ENCODE assay signal across 7 mouse cellular contexts in genomic region chr14:52018248-52019050, GRCm38 (mm10). TPM values are rescaled to one million over a fixed set of nuclear protein-coding genes. Genes with fewer than 3 reads are reported as not detected.
DNase-seq lines count a peak whose midpoint lies in the region; ATAC-seq and TF ChIP-seq lines count a peak whose summit lies in the region.

No protein-coding gene starts in this region.

- no peak for DNase-seq in testis, postnatal 14 days (ENCODE audit: low spot score)
- no peak for DNase-seq in limb, embryonic 14.5 days (ENCODE audit: low spot score)
- no peak for DNase-seq in spleen, adult 18-20 months
- DNase-seq in layer of hippocampus, adult 11-12 months (ENCODE audit: low spot score), result no peak
- DNase-seq in embryo, embryonic 9.5 days (ENCODE audit: extremely low spot score), result no peak

- H3K27ac ChIP-seq in testis, adult 2 months (ENCODE audit: control insufficient read depth, insufficient read depth, low read depth, low read length), result no peak overlapping the region
- peak overlapping the region; percentile 99 for H3K27ac ChIP-seq in forebrain, embryonic 12.5 days
- peak overlapping the region; percentile 99 for H3K27ac ChIP-seq in limb, embryonic 14.5 days (replicated peaks; ENCODE audit: low read depth, low read length)

- H3K36me3 ChIP-seq in testis, adult 2 months (ENCODE audit: control insufficient read depth, insufficient read depth, low read length), result no peaks in the 10 kb centered on the region
- H3K36me3 ChIP-seq in forebrain, embryonic 12.5 days (replicated peaks), result no peaks in the 10 kb centered on the region
- no peaks in the 10 kb centered on the region for H3K36me3 ChIP-seq in limb, embryonic 14.5 days (ENCODE audit: control insufficient read depth, insufficient read depth, low read length)

- 84% methylated on average over 14 of the region's 15 CpGs for WGBS in forebrain, embryonic 12.5 days
- 90% methylated on average over 15 of the region's 15 CpGs for WGBS in limb, embryonic 14.5 days

- TF ChIP-seq POLR2A in testis, adult 2 months (IDR thresholded peaks at IDR 0.05; ENCODE audit: control insufficient read depth, low read depth, low read length), result no peak
- TF ChIP-seq POLR2A in limb, embryonic 14.5 days (IDR thresholded peaks at IDR 0.05; ENCODE audit: borderline replicate concordance, extremely low read depth, insufficient read depth, insufficient read length), result no peak

- H3K4me2 ChIP-seq in forebrain, embryonic 12.5 days, result peak overlapping the region; percentile 72
- peak overlapping the region; percentile 64 for H3K4me2 ChIP-seq in limb, embryonic 14.5 days (replicated peaks; ENCODE audit: low read depth, low read length, severe bottlenecking)

- no peaks in the 10 kb centered on the region for H3K27me3 ChIP-seq in testis, adult 2 months (ENCODE audit: control insufficient read depth, insufficient read depth, low read length)
- no peaks in the 10 kb centered on the region for H3K27me3 ChIP-seq in forebrain, embryonic 12.5 days
- no peaks in the 10 kb centered on the region for H3K27me3 ChIP-seq in limb, embryonic 14.5 days (ENCODE audit: control insufficient read depth, insufficient read depth, low read length)

- H3K4me1 ChIP-seq in testis, adult 2 months (ENCODE audit: control insufficient read depth, insufficient read depth, low read length), result peaks cover 11% of the 10 kb centered on the region
- peaks cover 67% of the 10 kb centered on the region for H3K4me1 ChIP-seq in forebrain, embryonic 12.5 days
- peaks cover 36% of the 10 kb centered on the region for H3K4me1 ChIP-seq in limb, embryonic 14.5 days (ENCODE audit: control insufficient read depth, insufficient read depth, low read length)

- peak overlapping the region; percentile 88 for H3K9ac ChIP-seq in forebrain, embryonic 12.5 days
- H3K9ac ChIP-seq in limb, embryonic 14.5 days (ENCODE audit: low read depth, low read length, severe bottlenecking), result peak overlapping the region; percentile 83

- no peak for TF ChIP-seq CTCF in testis, adult 2 months (IDR thresholded peaks at IDR 0.05; ENCODE audit: control insufficient read depth, insufficient read depth, insufficient replicate concordance, low read depth, low read length)

- H3K9me3 ChIP-seq in forebrain, embryonic 12.5 days, result no peaks in the 10 kb centered on the region
- H3K9me3 ChIP-seq in limb, embryonic 14.5 days (ENCODE audit: control insufficient read depth, low read length), result no peaks in the 10 kb centered on the region

- ATAC-seq in forebrain, embryonic 12.5 days (ENCODE audit: low FRiP score), result no peak
- no peak for ATAC-seq in limb, embryonic 14.5 days (ENCODE audit: low FRiP score, low read depth)

- peak overlapping the region; percentile 82 for H3K4me3 ChIP-seq in testis, adult 2 months (ENCODE audit: control insufficient read depth, low read depth, low read length)
- H3K4me3 ChIP-seq in forebrain, embryonic 12.5 days (replicated peaks), result peak overlapping the region; percentile 58
- peak overlapping the region; percentile 50 for H3K4me3 ChIP-seq in limb, embryonic 14.5 days (replicated peaks; ENCODE audit: low read length)

RNA-seq across cellular contexts. Expression of gene Zfp219, which starts 2.1 kb away (rescaled TPM):
- polyA plus RNA-seq in testis, adult 2 months (2012; rRNA removed), result 161 and 174 TPM in 2 replicates
- polyA plus RNA-seq in forebrain, embryonic 12.5 days (2016; fragmentation: Nextera tagmentation; extraction: Ambion mirVana), result 97.1 and 101 TPM in 2 replicates
- 89.4 and 126 TPM in 2 replicates for polyA plus RNA-seq in limb, embryonic 14.5 days (2012; rRNA removed)
- polyA plus RNA-seq in limb, embryonic 14.5 days (2014; fragmentation: Nextera tagmentation; extraction: Ambion mirVana), result 30.3 and 37.5 TPM in 2 replicates

RNA-seq across cellular contexts. Expression of gene Tmem253, which starts 3.0 kb away (rescaled TPM):
- polyA plus RNA-seq in testis, adult 2 months (2012; rRNA removed), result 2.0 and 2.1 TPM in 2 replicates
- polyA plus RNA-seq in forebrain, embryonic 12.5 days (2016; fragmentation: Nextera tagmentation; extraction: Ambion mirVana), result 1.1 TPM in 2 replicates
- 0.99 and 1.3 TPM in 2 replicates for polyA plus RNA-seq in limb, embryonic 14.5 days (2012; rRNA removed)
- polyA plus RNA-seq in limb, embryonic 14.5 days (2014; fragmentation: Nextera tagmentation; extraction: Ambion mirVana), result 0.28 and 0.81 TPM in 2 replicates

RNA-seq across cellular contexts. Expression of gene Olfr221, which starts 23.8 kb away (rescaled TPM):
- polyA plus RNA-seq in testis, adult 2 months (2012; rRNA removed), result 0.45 and 0.53 TPM in 2 replicates
- not detected in 2 replicates for polyA plus RNA-seq in forebrain, embryonic 12.5 days (2016; fragmentation: Nextera tagmentation; extraction: Ambion mirVana)
- polyA plus RNA-seq in limb, embryonic 14.5 days (2012; rRNA removed), result not detected in 2 replicates
- not detected in 2 replicates for polyA plus RNA-seq in limb, embryonic 14.5 days (2014; fragmentation: Nextera tagmentation; extraction: Ambion mirVana)

RNA-seq across cellular contexts. Expression of gene Arhgef40, which starts 33.9 kb away (rescaled TPM):
- polyA plus RNA-seq in testis, adult 2 months (2012; rRNA removed), result 5.6 and 6.6 TPM in 2 replicates
- 116 and 117 TPM in 2 replicates for polyA plus RNA-seq in forebrain, embryonic 12.5 days (2016; fragmentation: Nextera tagmentation; extraction: Ambion mirVana)
- 220 and 277 TPM in 2 replicates for polyA plus RNA-seq in limb, embryonic 14.5 days (2012; rRNA removed)
- polyA plus RNA-seq in limb, embryonic 14.5 days (2014; fragmentation: Nextera tagmentation; extraction: Ambion mirVana), result 143 and 160 TPM in 2 replicates
